Mouse (Mus musculus): Measurements from ENCODE around the gene Bad.

DNA sequence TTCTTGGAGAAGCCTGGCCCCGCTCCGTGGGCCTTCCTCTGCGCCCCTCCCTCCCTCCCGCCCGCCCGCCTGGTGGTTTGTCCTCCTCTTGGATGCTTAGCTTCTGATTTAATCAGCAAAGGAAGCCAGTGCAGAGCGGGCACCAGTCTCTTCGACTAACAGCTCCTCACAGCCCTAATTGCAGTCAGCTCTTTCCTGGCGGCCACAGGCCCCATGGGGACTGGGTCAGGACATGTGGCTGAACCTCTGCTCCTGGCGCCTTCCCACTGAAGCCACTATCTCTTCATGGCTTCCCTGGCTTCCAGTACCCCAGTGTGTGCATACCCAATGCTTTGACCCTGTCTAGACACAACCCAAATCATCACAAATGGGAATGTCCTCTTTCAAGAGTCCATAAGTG, 14.8 kb downstream of the Bad start:
- no peak for TF ChIP-seq POLR2A (IDR thresholded peaks at IDR 0.05; ENCODE audit: insufficient read depth, low read depth, low read length)
- TF ChIP-seq EP300 (IDR thresholded peaks at IDR 0.05; ENCODE audit: insufficient read depth, low read depth, low read length) = no peak
